Mouse (Mus musculus) heart, embryonic 14.5 days (tissue): ENCODE measurements around the gene Mrpl41. TPM values are rescaled to one million over a fixed set of nuclear protein-coding genes. Genes with fewer than 3 reads are reported as not detected.

Experiments used
- ATAC-seq: fragments of 200-750 bp; cut with Nextera tagmentation; 2 replicates; pipeline ENCODE4 v1.8.0; 2017; ENCODE audit warnings: low read depth, moderate TSS enrichment; ENCODE audit not compliant: insufficient number of reproducible peaks, insufficient read depth, low FRiP score
- H3K27ac ChIP-seq, 2 experiments: fragments of 200-500 bp in 1 of 2; fragments of 300-500 bp in 1 of 2; sonication (generic) in 1 of 2; replicated peaks in 1 of 2; 2 replicates each; pipeline ENCODE4 v1.5.1; 2012 to 2014; ENCODE audit warnings: low read depth in 2 of 2, low read length in 2 of 2, control low read depth in 1 of 2, mild to moderate bottlenecking in 1 of 2, mixed read lengths in 1 of 2; ENCODE audit not compliant: control insufficient read depth in 1 of 2, insufficient read depth in 1 of 2
- H3K27me3 ChIP-seq: fragments of 300-500 bp; sonication (generic); 2 replicates; pipeline ENCODE4 v1.6.1; 2014; ENCODE audit warnings: mild to moderate bottlenecking, low read length, control low read depth; ENCODE audit not compliant: control insufficient read depth, insufficient read depth
- H3K36me3 ChIP-seq: fragments of 300-500 bp; sonication (generic); 2 replicates; pipeline ENCODE4 v1.6.1; 2014; ENCODE audit warnings: mild to moderate bottlenecking, control low read depth, low read length, mixed read lengths; ENCODE audit not compliant: control insufficient read depth, insufficient read depth
- H3K4me1 ChIP-seq, 2 experiments: fragments of 200-500 bp in 1 of 2; fragments of 300-500 bp in 1 of 2; sonication (generic) in 1 of 2; 2 replicates each; pipeline ENCODE4 v1.6.1; 2012 to 2014; ENCODE audit warnings: low read length in 2 of 2, control low read depth in 1 of 2, mixed read lengths in 1 of 2; ENCODE audit not compliant: control insufficient read depth in 2 of 2, insufficient read depth in 2 of 2
- H3K4me2 ChIP-seq: fragments of 300-500 bp; sonication (generic); 2 replicates; pipeline ENCODE4 v1.6.1; 2014; ENCODE audit warnings: mild to moderate bottlenecking, low read length
- H3K4me3 ChIP-seq, 2 experiments: fragments of 200-500 bp in 1 of 2; fragments of 300-500 bp in 1 of 2; sonication (generic) in 1 of 2; 2 replicates each; pipeline ENCODE4 v1.5.1; 2012 to 2014; ENCODE audit warnings: low read length in 2 of 2, mild to moderate bottlenecking in 2 of 2, control low read depth in 1 of 2, low read depth in 1 of 2, moderate library complexity in 1 of 2; ENCODE audit not compliant: control insufficient read depth in 1 of 2, insufficient read depth in 1 of 2
- H3K9ac ChIP-seq: fragments of 300-500 bp; sonication (generic); 2 replicates; pipeline ENCODE4 v1.6.1; 2014; ENCODE audit warnings: mild to moderate bottlenecking, low read length
- H3K9me3 ChIP-seq: fragments of 300-500 bp; sonication (generic); 2 replicates; pipeline ENCODE4 v1.6.1; 2016; ENCODE audit warnings: low read length, control low read depth; ENCODE audit not compliant: control insufficient read depth
- WGBS: fragments of 180-500 bp; shearing (Covaris S2); extraction: QIAGEN DNeasy Blood & Tissue Kit; methylation state at CpG from one replicate; pipeline ENCODE4 v1.1.7; 2014; 5-methylcytosine and 5-hydroxymethylcytosine counted together
- polyA plus RNA-seq: library from polyadenylated mRNA; unstranded; fragments of >200 nt; fragmentation: Nextera tagmentation; extraction: Ambion mirVana; gene quantifications from 2 replicates; pipeline ENCODE4 v1.2.1, GENCODE M21; 2014

The Mrpl41 gene
- polyA plus RNA-seq = 137 and 139 TPM in 2 replicates

DNA sequence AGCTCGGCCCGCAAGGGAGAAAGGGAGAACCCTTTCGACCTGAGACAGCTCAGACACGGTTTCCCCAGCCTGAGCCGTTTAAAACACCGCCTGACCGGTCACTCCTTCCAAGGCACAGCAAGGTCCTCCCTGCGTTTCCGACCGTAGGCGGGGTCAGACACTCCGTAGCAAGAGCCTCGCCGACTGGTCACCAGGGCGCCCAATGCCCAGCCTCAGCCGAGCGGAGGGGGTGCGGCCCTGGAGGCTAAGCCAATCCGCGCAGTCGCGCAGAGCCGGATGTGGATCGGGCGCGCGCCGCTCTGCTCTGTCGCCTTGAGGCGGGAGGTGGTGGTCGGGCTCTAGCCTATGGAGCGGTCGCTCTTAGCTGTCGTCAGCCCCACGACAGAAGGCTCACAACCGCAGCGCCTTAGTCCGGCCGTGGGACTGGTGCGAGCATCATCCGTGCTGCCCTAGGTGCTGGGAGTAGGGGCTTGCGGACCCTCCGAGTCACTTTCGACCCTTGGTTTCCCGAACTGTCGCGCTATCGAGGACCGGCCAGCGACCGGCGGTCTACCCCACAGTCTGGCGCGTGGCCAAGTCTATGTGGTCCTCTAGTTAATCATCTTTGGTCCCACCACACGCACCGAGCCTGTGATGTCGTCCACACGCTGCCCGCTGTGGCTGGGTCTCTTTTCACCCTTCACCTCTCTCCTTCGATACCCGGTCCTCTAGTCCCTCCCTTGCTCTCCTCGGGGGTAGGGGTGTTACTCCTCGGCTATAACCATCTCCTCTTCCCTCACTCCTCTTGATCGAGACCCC, at the start of gene Mrpl41:
Mrpl41 (minus strand) TSS at position 193 of the 798 bp plus-strand sequence.
- Histone ChIP-seq H3K4me2 (peak within 1 kb of the TSS; percentile 94), H3K36me3 (peaks cover 32% of the 10 kb centered on the region), H3K27me3 (no peaks in the 10 kb centered on the region), H3K9me3 (no peaks in the 10 kb centered on the region), H3K27ac (peak within 1 kb of the TSS; percentile 93 to 94), H3K9ac (peak within 1 kb of the TSS; percentile 90), H3K4me3 (peak within 1 kb of the TSS; percentile 84 to 88), H3K4me1 (peaks cover 2 to 14% of the 10 kb centered on the region in 2 experiments)
- peak; percentile 99 for ATAC-seq
- WGBS = under 1% methylated on average over 64 of the region's 64 CpGs

GRCm38 (mm10) chr2:25022678-25023077, 47.8 kb upstream of the Mrpl41 start:
- Histone ChIP-seq H3K36me3 (0 out of 2 replicates have a peak, but pooled peaks cover 3% of the 10 kb centered on the region), H3K4me2 (no peak overlapping the region), H3K9me3 (no peaks in the 10 kb centered on the region), H3K4me1 (no peaks in the 10 kb centered on the region), H3K27me3 (no peaks in the 10 kb centered on the region), H3K9ac (no peak overlapping the region), H3K27ac (no peak overlapping the region), H3K4me3 (no peak overlapping the region)
- no peak for ATAC-seq
- 80% methylated on average over 1 of the region's 1 CpGs for WGBS

DNA sequence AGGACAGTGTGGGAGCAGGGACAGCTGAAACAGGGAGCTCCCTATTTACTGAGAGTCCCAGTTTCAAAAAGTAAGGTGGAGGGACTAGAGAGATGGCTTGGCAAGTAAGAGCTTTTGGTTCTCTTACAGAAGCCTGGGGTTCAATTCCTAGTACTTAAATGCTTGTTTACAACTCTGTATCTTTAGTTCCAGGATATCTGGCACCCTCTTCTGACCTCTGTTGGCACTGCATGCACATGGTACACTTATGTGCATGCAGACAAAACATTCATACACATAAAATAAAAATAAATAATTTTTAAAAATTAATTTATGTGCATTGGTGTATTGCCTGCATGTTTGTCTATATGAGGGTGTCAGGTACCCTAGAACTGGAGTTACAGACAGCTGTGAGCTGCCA, 33.4 kb upstream of the Mrpl41 start:
- Histone ChIP-seq H3K9ac (no peak overlapping the region), H3K36me3 (0 out of 2 replicates have a peak, but pooled peaks cover under 1% of the 10 kb centered on the region), H3K27me3 (no peaks in the 10 kb centered on the region), H3K4me2 (no peak overlapping the region), H3K4me1 (no peaks in the 10 kb centered on the region), H3K9me3 (no peaks in the 10 kb centered on the region), H3K4me3 (no peak overlapping the region), H3K27ac (no peak overlapping the region)
- no peak for ATAC-seq

DNA sequence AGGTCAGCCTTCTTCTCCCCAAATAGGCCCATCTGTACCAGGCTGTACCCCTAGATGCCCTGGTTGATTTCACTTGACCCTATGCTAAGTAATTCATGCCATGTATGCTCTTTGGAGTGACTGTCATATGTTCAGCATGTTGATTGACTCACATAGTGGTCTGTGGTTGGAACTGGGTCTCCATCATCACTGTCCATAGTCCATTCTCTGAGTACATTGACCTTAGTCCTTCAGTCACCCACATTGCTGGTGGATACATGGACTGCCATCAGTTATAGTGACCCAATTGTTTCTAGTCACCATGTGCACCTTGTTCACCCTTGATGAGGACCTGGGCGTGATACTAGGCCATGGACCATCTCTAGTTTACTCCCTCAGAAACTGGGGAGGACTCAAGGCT, 31.9 kb upstream of the Mrpl41 start:
- Histone ChIP-seq H3K36me3 (0 out of 2 replicates have a peak, but pooled peaks cover 9% of the 10 kb centered on the region), H3K4me3 (no peak overlapping the region), H3K27me3 (no peaks in the 10 kb centered on the region), H3K9ac (no peak overlapping the region), H3K4me2 (no peak overlapping the region), H3K27ac (no peak overlapping the region), H3K9me3 (no peaks in the 10 kb centered on the region), H3K4me1 (no peaks in the 10 kb centered on the region)
- 72% methylated on average over 1 of the region's 1 CpGs for WGBS
- no peak for ATAC-seq

DNA sequence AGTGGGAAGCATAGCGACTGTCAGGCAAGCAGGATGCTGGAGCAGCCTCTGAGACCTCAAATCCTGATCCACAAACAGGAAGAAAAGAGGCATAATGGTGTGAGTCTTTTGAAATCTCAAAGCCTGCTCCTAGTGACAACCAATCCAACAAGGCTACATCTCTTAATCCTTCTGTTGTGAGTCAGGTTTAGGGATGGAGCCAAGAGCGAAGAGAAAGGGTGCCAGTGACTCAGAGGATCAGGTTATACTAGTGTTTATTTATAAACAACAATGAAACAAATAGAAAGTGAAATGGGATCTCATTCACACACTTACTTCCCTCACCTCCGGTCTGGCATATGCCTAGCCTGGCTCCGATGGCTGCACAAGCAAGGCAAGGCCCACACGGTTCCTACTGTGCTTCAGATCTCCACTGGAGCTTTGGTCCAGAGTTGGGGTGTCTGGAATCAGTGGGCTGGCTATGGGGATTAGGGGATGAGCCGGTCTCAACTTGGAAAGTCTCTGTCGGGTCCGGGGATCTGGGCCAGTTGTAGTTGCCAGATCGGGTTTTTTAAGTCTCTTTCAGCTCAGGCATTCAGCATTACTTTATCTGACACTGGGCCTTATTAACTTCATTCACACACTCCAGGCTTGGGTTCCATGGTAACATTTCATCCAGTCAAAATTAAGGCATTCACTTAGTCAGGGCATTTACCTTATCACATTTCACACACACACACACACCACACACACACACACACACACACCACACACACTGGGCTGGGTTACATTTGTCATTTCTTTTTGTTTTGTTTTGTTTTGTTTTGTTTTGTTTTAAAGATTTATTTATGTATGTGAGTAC, 29.3 kb upstream of the Mrpl41 start:
- H3K9ac ChIP-seq = no peak overlapping the region
- no peak overlapping the region for H3K4me3 ChIP-seq
- 0 out of 2 replicates have a peak, but pooled peaks cover 11% of the 10 kb centered on the region for H3K36me3 ChIP-seq
- no peaks in the 10 kb centered on the region for H3K9me3 ChIP-seq
- no peak overlapping the region for H3K4me2 ChIP-seq
- WGBS = 83% methylated on average over 9 of the region's 9 CpGs
- H3K27ac ChIP-seq = no peak overlapping the region
- no peaks in the 10 kb centered on the region for H3K4me1 ChIP-seq
- no peaks in the 10 kb centered on the region for H3K27me3 ChIP-seq
- no peak for ATAC-seq

GRCm38 (mm10) chr2:25000544-25001235, 25.8 kb upstream of the Mrpl41 start:
- Histone ChIP-seq H3K4me3 (no peak overlapping the region), H3K27me3 (no peaks in the 10 kb centered on the region), H3K36me3 (peaks cover 24% of the 10 kb centered on the region; the same call in 1 of the 2 replicates), H3K27ac (no peak overlapping the region), H3K4me2 (no peak overlapping the region), H3K9ac (no peak overlapping the region), H3K9me3 (no peaks in the 10 kb centered on the region), H3K4me1 (no peaks in the 10 kb centered on the region)
- ATAC-seq = no peak
- 70% methylated on average over 3 of the region's 3 CpGs for WGBS

GRCm38 (mm10) chr2:24996471-24996870, 21.6 kb upstream of the Mrpl41 start:
- no peak for ATAC-seq
- Histone ChIP-seq H3K4me3 (no peak overlapping the region), H3K4me1 (no peaks in the 10 kb centered on the region), H3K27ac (no peak overlapping the region), H3K4me2 (no peak overlapping the region), H3K36me3 (peaks cover 15% of the 10 kb centered on the region; the same call in 1 of the 2 replicates), H3K9ac (no peak overlapping the region), H3K9me3 (no peaks in the 10 kb centered on the region), H3K27me3 (no peaks in the 10 kb centered on the region)
- WGBS = 93% methylated on average over 2 of the region's 2 CpGs
